Mouse (Mus musculus) cortical plate, adult 2 months (tissue): Measurements from ENCODE around the gene Ptprc.

ENCODE experiments used
- CTCF ChIP-seq: fragments of 200-500 bp; IDR thresholded peaks from 2 replicates; pipeline ENCODE4 v1.5.1; 2011; ENCODE audit warnings: mild to moderate bottlenecking, control low read depth, low read length; ENCODE audit not compliant: insufficient read depth; ENCODE audit errors: extremely low read depth
- POLR2A ChIP-seq: fragments of 200-500 bp; IDR thresholded peaks from 2 replicates; pipeline ENCODE4 v1.6.1; 2011; ENCODE audit warnings: mild to moderate bottlenecking, low read length, control low read depth; ENCODE audit not compliant: insufficient read depth; ENCODE audit errors: extremely low read depth

DNA sequence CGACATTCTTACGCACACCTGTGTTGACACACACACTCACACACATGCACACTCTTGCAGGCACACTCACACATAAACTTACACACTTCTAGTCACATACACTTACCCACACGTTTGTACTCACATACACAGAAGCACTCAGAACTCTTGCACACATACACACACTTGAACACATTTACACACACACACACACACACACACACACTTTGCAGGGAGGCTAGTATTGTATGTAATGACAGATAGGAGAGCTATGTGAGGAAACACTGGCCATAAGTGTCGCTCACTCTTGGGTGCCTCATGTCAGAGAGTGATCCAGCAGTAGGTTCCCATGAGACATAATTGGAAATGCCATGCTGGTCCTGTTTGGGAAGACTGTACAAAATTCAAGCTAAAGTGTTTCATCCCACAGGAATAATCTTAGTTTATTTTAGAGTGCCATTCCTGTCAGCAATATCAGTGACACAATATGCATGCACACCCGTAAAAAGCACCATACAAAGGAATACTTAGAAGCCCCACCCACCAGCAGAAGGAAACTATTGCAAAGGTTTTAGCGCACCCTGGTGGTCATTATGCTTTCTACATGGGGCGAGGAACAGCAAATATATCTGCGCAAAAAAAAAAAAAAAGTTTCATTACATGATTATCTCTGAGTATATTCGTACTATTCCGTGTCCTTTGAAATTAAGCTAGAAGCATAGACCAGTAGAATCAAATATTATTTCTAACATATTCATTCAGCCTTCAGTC is 131.1 kb downstream of the Ptprc start:
- TF ChIP-seq POLR2A (no peak), CTCF (peak; percentile 67)
